Mouse (Mus musculus): Measurements from ENCODE around the gene Kirrel3. TPM values are rescaled to one million over a fixed set of nuclear protein-coding genes. Genes with fewer than 3 reads are reported as not detected.

Gene Kirrel3
- polyA plus RNA-seq, 1 experiment from 2014 or later = 2.2 TPM

GRCm38 (mm10) chr9:34579174-34579573 lies 93.5 kb downstream of the Kirrel3 start:
- H3K9me3 ChIP-seq = no peaks in the 10 kb centered on the region
- 84% methylated on average over 6 of the region's 6 CpGs for WGBS
- no peak overlapping the region for H3K4me3 ChIP-seq (replicated peaks)
- H3K4me1 ChIP-seq (replicated peaks) = no peaks in the 10 kb centered on the region
- H3K36me3 ChIP-seq = no peaks in the 10 kb centered on the region
- H3K9ac ChIP-seq = no peak overlapping the region
- no peak overlapping the region for H3K4me2 ChIP-seq (replicated peaks)
- no peaks in the 10 kb centered on the region for H3K27me3 ChIP-seq (replicated peaks)
- ATAC-seq = no peak
- no peak overlapping the region for H3K27ac ChIP-seq

- Histone ChIP-seq H3K4me1 (replicated peaks) (no peaks in the 10 kb centered on the region), H3K27me3 (replicated peaks) (no peaks in the 10 kb centered on the region), H3K36me3 (no peaks in the 10 kb centered on the region), H3K27ac (no peak overlapping the region), H3K4me2 (replicated peaks) (no peak overlapping the region), H3K9me3 (no peaks in the 10 kb centered on the region), H3K4me3 (replicated peaks) (no peak overlapping the region), H3K9ac (no peak overlapping the region)
- no peak for ATAC-seq
- WGBS = 87% methylated on average over 1 of the region's 1 CpGs
These were observed 94.4 kb downstream of the Kirrel3 start for GRCm38 (mm10) chr9:34580059-34580458.

DNA sequence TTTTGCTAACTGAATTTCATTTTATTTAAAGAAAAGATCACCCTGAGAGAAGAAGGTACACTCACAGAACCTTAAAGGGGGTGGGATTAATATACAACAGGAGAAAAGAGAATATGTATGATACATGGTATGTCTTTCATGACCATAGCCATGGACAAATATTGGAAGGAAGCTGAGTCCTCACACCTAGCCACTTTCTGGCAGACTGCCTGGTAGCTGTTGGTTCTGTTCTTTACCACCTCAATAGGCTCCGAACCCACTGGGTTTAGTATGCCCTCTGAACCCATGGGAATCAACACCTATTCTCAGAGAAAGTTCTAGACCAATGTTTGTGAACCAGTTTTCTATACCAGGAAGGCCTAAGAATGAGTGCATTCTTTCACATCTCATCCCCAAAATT lies 96.8 kb downstream of the Kirrel3 start:
- no peak overlapping the region for H3K9ac ChIP-seq
- no peak overlapping the region for H3K27ac ChIP-seq
- no peaks in the 10 kb centered on the region for H3K27me3 ChIP-seq (replicated peaks)
- WGBS = 78% methylated on average over 1 of the region's 1 CpGs
- H3K4me2 ChIP-seq (replicated peaks) = no peak overlapping the region
- H3K9me3 ChIP-seq = no peaks in the 10 kb centered on the region
- H3K4me3 ChIP-seq (replicated peaks) = no peak overlapping the region
- H3K4me1 ChIP-seq (replicated peaks) = no peaks in the 10 kb centered on the region
- no peaks in the 10 kb centered on the region for H3K36me3 ChIP-seq
- no peak for ATAC-seq

GRCm38 (mm10) chr9:34585487-34585886 lies 99.8 kb downstream of the Kirrel3 start:
- H3K9ac ChIP-seq = no peak overlapping the region
- H3K4me3 ChIP-seq (replicated peaks) = no peak overlapping the region
- no peaks in the 10 kb centered on the region for H3K4me1 ChIP-seq (replicated peaks)
- H3K4me2 ChIP-seq (replicated peaks) = no peak overlapping the region
- no peaks in the 10 kb centered on the region for H3K27me3 ChIP-seq (replicated peaks)
- no peaks in the 10 kb centered on the region for H3K9me3 ChIP-seq
- 17% methylated on average over 2 of the region's 2 CpGs for WGBS
- no peak overlapping the region for H3K27ac ChIP-seq
- H3K36me3 ChIP-seq = no peaks in the 10 kb centered on the region
- ATAC-seq = no peak

- Histone ChIP-seq H3K4me3 (replicated peaks) (no peak overlapping the region), H3K36me3 (no peaks in the 10 kb centered on the region), H3K4me2 (replicated peaks) (no peak overlapping the region), H3K9me3 (no peaks in the 10 kb centered on the region), H3K27ac (no peak overlapping the region), H3K4me1 (replicated peaks) (no peaks in the 10 kb centered on the region), H3K27me3 (replicated peaks) (no peaks in the 10 kb centered on the region), H3K9ac (no peak overlapping the region)
- WGBS = 27% methylated on average over 2 of the region's 2 CpGs
- no peak for ATAC-seq
These were observed 100.4 kb downstream of the Kirrel3 start for GRCm38 (mm10) chr9:34586080-34586479.

DNA sequence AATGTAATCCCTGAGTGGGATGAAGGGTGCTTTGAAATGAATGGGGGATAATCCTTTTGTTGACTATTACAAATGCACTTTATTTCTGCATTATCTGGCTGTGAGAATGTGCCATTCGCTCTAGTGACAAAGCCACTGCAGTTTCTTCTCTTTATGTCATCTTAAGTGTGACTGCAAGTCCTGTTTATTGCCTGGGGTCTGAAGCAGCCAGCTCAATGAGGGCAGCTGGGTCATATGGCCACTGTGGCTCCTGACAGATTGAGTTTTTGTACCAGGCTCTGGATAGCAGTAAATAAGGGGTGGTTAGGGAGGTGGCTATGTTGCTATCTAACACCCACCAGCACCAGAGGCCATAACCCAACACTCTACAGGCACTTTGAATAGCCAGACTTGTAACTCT lies 104.1 kb downstream of the Kirrel3 start:
- H3K36me3 ChIP-seq = no peaks in the 10 kb centered on the region
- no peaks in the 10 kb centered on the region for H3K4me1 ChIP-seq (replicated peaks)
- no peak overlapping the region for H3K4me3 ChIP-seq (replicated peaks)
- no peak overlapping the region for H3K4me2 ChIP-seq (replicated peaks)
- H3K27me3 ChIP-seq (replicated peaks) = no peaks in the 10 kb centered on the region
- H3K9me3 ChIP-seq = no peaks in the 10 kb centered on the region
- H3K27ac ChIP-seq = no peak overlapping the region
- 63% methylated on average over 1 of the region's 1 CpGs for WGBS
- H3K9ac ChIP-seq = no peak overlapping the region
- no peak for ATAC-seq

DNA sequence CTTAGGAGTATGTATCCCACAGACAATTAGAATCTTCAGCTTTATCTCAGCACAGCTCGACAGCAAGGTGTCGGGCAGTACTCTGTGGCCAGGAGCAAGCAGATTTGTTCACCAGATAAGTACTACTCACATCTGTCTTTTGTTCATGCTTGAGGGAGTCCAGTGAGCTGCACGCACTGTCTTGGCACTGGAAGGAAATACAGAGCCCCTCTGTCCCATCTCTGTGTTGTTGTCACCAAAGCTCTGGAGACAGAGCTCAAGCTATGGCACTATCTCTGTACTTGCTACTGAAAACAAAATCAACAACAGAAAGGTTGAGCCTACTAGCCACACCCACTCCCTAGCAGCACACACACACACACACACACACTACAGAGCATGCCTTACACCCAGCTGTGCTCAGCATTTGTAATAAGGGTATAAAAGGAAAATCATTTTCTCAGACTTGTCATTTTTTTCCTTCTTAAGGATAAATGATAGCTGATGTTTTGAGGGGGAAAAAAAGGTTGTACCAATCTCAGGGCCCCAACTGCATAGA lies 106.4 kb downstream of the Kirrel3 start:
- H3K36me3 ChIP-seq = no peaks in the 10 kb centered on the region
- H3K27me3 ChIP-seq (replicated peaks) = no peaks in the 10 kb centered on the region
- H3K4me2 ChIP-seq (replicated peaks) = no peak overlapping the region
- no peak for ATAC-seq
- no peak overlapping the region for H3K9ac ChIP-seq
- 50% methylated on average over 3 of the region's 3 CpGs for WGBS
- no peaks in the 10 kb centered on the region for H3K9me3 ChIP-seq
- no peaks in the 10 kb centered on the region for H3K4me1 ChIP-seq (replicated peaks)
- H3K4me3 ChIP-seq (replicated peaks) = no peak overlapping the region
- H3K27ac ChIP-seq = no peak overlapping the region

- Histone ChIP-seq H3K36me3 (no peaks in the 10 kb centered on the region), H3K4me2 (replicated peaks) (no peak overlapping the region), H3K4me1 (replicated peaks) (no peaks in the 10 kb centered on the region), H3K27me3 (replicated peaks) (no peaks in the 10 kb centered on the region), H3K9me3 (no peaks in the 10 kb centered on the region), H3K9ac (no peak overlapping the region), H3K27ac (no peak overlapping the region), H3K4me3 (replicated peaks) (no peak overlapping the region)
- WGBS = 69% methylated on average over 4 of the region's 4 CpGs
- ATAC-seq = no peak
These were observed 108.2 kb downstream of the Kirrel3 start for GRCm38 (mm10) chr9:34593889-34594288.

DNA sequence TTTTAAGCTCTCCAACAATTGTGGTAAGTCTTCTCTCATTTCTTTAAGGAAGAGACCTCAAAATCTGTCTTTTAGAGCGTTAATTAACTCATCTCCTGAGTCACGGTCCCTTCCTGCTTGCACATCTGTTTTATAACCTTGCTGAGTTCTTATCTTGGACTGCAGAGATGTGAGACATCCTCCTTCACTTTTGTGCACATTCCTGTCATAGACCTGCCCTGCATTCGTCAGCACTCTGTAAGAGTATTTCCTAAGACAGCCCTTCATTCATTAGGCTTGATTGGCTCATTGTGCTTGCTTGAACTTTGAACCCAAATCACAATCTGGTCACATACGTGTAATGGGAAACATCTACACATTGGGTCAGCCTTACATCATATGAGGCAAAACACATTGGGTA lies 114.6 kb downstream of the Kirrel3 start:
- H3K4me3 ChIP-seq (replicated peaks) = no peak overlapping the region
- no peaks in the 10 kb centered on the region for H3K27me3 ChIP-seq (replicated peaks)
- H3K4me2 ChIP-seq (replicated peaks) = no peak overlapping the region
- H3K36me3 ChIP-seq = no peaks in the 10 kb centered on the region
- H3K27ac ChIP-seq = no peak overlapping the region
- WGBS = 59% methylated on average over 4 of the region's 4 CpGs
- ATAC-seq = no peak
- H3K4me1 ChIP-seq (replicated peaks) = no peaks in the 10 kb centered on the region
- no peaks in the 10 kb centered on the region for H3K9me3 ChIP-seq
- no peak overlapping the region for H3K9ac ChIP-seq

GRCm38 (mm10) chr9:34603750-34604149 lies 118.1 kb downstream of the Kirrel3 start:
- Histone ChIP-seq H3K4me3 (replicated peaks) (no peak overlapping the region), H3K27ac (no peak overlapping the region), H3K36me3 (no peaks in the 10 kb centered on the region), H3K4me1 (replicated peaks) (no peaks in the 10 kb centered on the region), H3K27me3 (replicated peaks) (no peaks in the 10 kb centered on the region), H3K4me2 (replicated peaks) (no peak overlapping the region), H3K9me3 (no peaks in the 10 kb centered on the region), H3K9ac (no peak overlapping the region)
- no peak for ATAC-seq
- WGBS = 73% methylated on average over 7 of the region's 7 CpGs

GRCm38 (mm10) chr9:34604931-34605330 lies 119.2 kb downstream of the Kirrel3 start:
- H3K36me3 ChIP-seq = no peaks in the 10 kb centered on the region
- H3K4me3 ChIP-seq (replicated peaks) = no peak overlapping the region
- no peak overlapping the region for H3K4me2 ChIP-seq (replicated peaks)
- no peaks in the 10 kb centered on the region for H3K27me3 ChIP-seq (replicated peaks)
- H3K9me3 ChIP-seq = no peaks in the 10 kb centered on the region
- no peaks in the 10 kb centered on the region for H3K4me1 ChIP-seq (replicated peaks)
- 76% methylated on average over 4 of the region's 4 CpGs for WGBS
- ATAC-seq = no peak
- H3K9ac ChIP-seq = no peak overlapping the region
- no peak overlapping the region for H3K27ac ChIP-seq

DNA sequence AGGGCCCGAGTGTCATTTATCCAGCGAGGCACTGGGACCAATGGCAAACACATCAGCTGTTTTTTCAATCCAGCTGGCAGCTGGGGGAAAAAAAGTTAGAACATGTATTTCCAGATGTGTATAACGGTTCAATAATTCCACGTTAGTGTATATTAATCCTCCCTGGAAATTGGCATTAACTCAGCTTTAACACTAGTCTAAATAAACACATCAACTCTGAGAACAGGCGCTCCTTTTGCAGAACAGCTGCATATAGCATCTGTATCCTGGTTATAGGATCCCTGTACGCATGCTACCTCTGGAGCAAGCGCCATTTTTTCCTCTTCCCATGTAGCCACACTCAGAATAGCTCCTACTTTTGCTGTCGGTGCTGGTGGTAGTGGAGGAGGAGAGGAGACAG lies 119.8 kb downstream of the Kirrel3 start:
- no peaks in the 10 kb centered on the region for H3K27me3 ChIP-seq (replicated peaks)
- WGBS = 56% methylated on average over 8 of the region's 8 CpGs
- no peak overlapping the region for H3K4me2 ChIP-seq (replicated peaks)
- H3K36me3 ChIP-seq = no peaks in the 10 kb centered on the region
- H3K4me1 ChIP-seq (replicated peaks) = no peaks in the 10 kb centered on the region
- H3K27ac ChIP-seq = no peak overlapping the region
- no peak for ATAC-seq
- no peak overlapping the region for H3K9ac ChIP-seq
- H3K9me3 ChIP-seq = no peaks in the 10 kb centered on the region
- no peak overlapping the region for H3K4me3 ChIP-seq (replicated peaks)

- ATAC-seq = no peak
- 72% methylated on average over 2 of the region's 2 CpGs for WGBS
- no peak overlapping the region for H3K9ac ChIP-seq
- H3K4me2 ChIP-seq (replicated peaks) = no peak overlapping the region
- H3K27me3 ChIP-seq (replicated peaks) = no peaks in the 10 kb centered on the region
- H3K4me1 ChIP-seq (replicated peaks) = no peaks in the 10 kb centered on the region
- no peak overlapping the region for H3K27ac ChIP-seq
- no peaks in the 10 kb centered on the region for H3K36me3 ChIP-seq
- H3K9me3 ChIP-seq = no peaks in the 10 kb centered on the region
- no peak overlapping the region for H3K4me3 ChIP-seq (replicated peaks)
These were observed 122.3 kb downstream of the Kirrel3 start for GRCm38 (mm10) chr9:34607976-34608375.
